Mouse (Mus musculus): ENCODE data around the gene Naip5.
"Not testable (repeated sequence)": the region's sequence is repeated elsewhere in the genome, so short reads cannot be mapped to it uniquely, and the experiment has no call there.

The Naip5 gene

GRCm38 (mm10) chr13:100246223-100246622 is at the start of gene Naip5:
Gene Naip5, minus strand, starts transcription at chr13:100246323.
- DNase-seq, result not testable (repeated sequence)

- no peak for DNase-seq
Measured at GRCm38 (mm10) chr13:100284611-100285010, 38.5 kb upstream of the Naip5 start.

GRCm38 (mm10) chr13:100271474-100272132 is 25.5 kb upstream of the Naip5 start:
- DNase-seq, result not testable (repeated sequence)

GRCm38 (mm10) chr13:100256996-100257395 is 10.9 kb upstream of the Naip5 start:
- not testable (repeated sequence) for DNase-seq

- DNase-seq, result not testable (repeated sequence)
Measured at GRCm38 (mm10) chr13:100255925-100256324, 9.8 kb upstream of the Naip5 start.

- not testable (repeated sequence) for DNase-seq
Measured at GRCm38 (mm10) chr13:100251897-100252296, 5.8 kb upstream of the Naip5 start.

- DNase-seq, result peak; percentile 13
Measured at GRCm38 (mm10) chr13:100246896-100247519, 885 bp upstream of the Naip5 start.

- no peak for DNase-seq
Measured at GRCm38 (mm10) chr13:100243702-100244101, 2.4 kb downstream of the Naip5 start.

- DNase-seq, result not testable (repeated sequence)
Measured at GRCm38 (mm10) chr13:100213683-100214082, 32.4 kb downstream of the Naip5 start.

GRCm38 (mm10) chr13:100210540-100210939 is 35.6 kb downstream of the Naip5 start:
- DNase-seq, result peak; percentile 49

- peak; percentile 27 for DNase-seq
Measured at GRCm38 (mm10) chr13:100203319-100203718, 42.8 kb downstream of the Naip5 start.

- peak; percentile 43 for DNase-seq
Measured at GRCm38 (mm10) chr13:100201659-100202333, 44.3 kb downstream of the Naip5 start, which contains the start of gene Naip2. Gene Naip2, minus strand, starts transcription at chr13:100202092.

GRCm38 (mm10) chr13:100200778-100201177 is 45.3 kb downstream of the Naip5 start:
- no peak for DNase-seq

GRCm38 (mm10) chr13:100195421-100195820 is 50.7 kb downstream of the Naip5 start:
- DNase-seq, result peak; percentile 8

- peak; percentile 27 for DNase-seq
Measured at GRCm38 (mm10) chr13:100183111-100183510, 63.0 kb downstream of the Naip5 start.

- DNase-seq, result peak; percentile 6
Measured at GRCm38 (mm10) chr13:100174360-100174759, 71.8 kb downstream of the Naip5 start.

- DNase-seq, result not testable (repeated sequence)
Measured at GRCm38 (mm10) chr13:100166378-100166777, 79.7 kb downstream of the Naip5 start.

- DNase-seq, result not testable (repeated sequence)
Measured at GRCm38 (mm10) chr13:100162467-100162866, 83.7 kb downstream of the Naip5 start.

Data from lung, postnatal 36 days (tissue).